Mouse (Mus musculus) heart, embryonic 10.5 days (tissue): ENCODE results near the gene Plce1. TPM values are rescaled to one million over a fixed set of nuclear protein-coding genes. Genes with fewer than 3 reads are reported as not detected.

Experiments used
- DNase-seq: peaks from one replicate; pipeline ENCODE4 v3.0.0-alpha.2; 2017; ENCODE audit warnings: low spot score
- H3K27ac ChIP-seq: fragments of 300-500 bp; sonication (generic); 2 replicates; pipeline ENCODE4 v1.5.1; 2016; ENCODE audit warnings: mild to moderate bottlenecking
- H3K27me3 ChIP-seq: fragments of 300-500 bp; sonication (generic); 2 replicates; pipeline ENCODE4 v1.6.1; 2016; ENCODE audit warnings: mild to moderate bottlenecking; ENCODE audit not compliant: poor library complexity, insufficient read depth, severe bottlenecking
- H3K36me3 ChIP-seq: fragments of 300-500 bp; sonication (generic); 2 replicates; pipeline ENCODE4 v1.6.1; 2016; ENCODE audit warnings: mild to moderate bottlenecking, moderate library complexity
- H3K4me1 ChIP-seq: fragments of 300-500 bp; sonication (generic); 2 replicates; pipeline ENCODE4 v1.6.1; 2016; ENCODE audit warnings: mild to moderate bottlenecking
- H3K4me3 ChIP-seq: fragments of 300-500 bp; sonication (generic); 2 replicates; pipeline ENCODE4 v1.5.1; 2016; ENCODE audit warnings: mild to moderate bottlenecking, moderate library complexity
- H3K9me3 ChIP-seq: fragments of 300-500 bp; sonication (generic); 2 replicates; pipeline ENCODE4 v1.6.1; 2016; ENCODE audit warnings: mild to moderate bottlenecking, moderate library complexity
- WGBS: fragments of 180-500 bp; shearing (Covaris S2); methylation state at CpG from one replicate; pipeline ENCODE4 v1.1.7; 2016; 5-methylcytosine and 5-hydroxymethylcytosine counted together
- polyA plus RNA-seq: library from polyadenylated mRNA; unstranded; fragments of >200 nt; fragmentation: Nextera tagmentation; extraction: Ambion mirVana; gene quantifications from 2 replicates; pipeline ENCODE4 v1.2.1, GENCODE M21; 2016

Gene Plce1
- polyA plus RNA-seq, 1 experiment from 2014 or later, result 3.6 TPM

- Histone ChIP-seq H3K27ac (no peak overlapping the region), H3K4me1 (peaks cover 8% of the 10 kb centered on the region; the same call in 1 of the 2 replicates), H3K9me3 (no peaks in the 10 kb centered on the region), H3K4me3 (no peak overlapping the region), H3K27me3 (no peaks in the 10 kb centered on the region), H3K36me3 (no peaks in the 10 kb centered on the region)
- DNase-seq, result no peak
- 54% methylated on average over 10 of the region's 10 CpGs for WGBS
Measured at GRCm38 (mm10) chr19:38745810-38746491, 265.0 kb downstream of the Plce1 start.

- 64% methylated on average over 6 of the region's 6 CpGs for WGBS
- Histone ChIP-seq H3K36me3 (no peaks in the 10 kb centered on the region), H3K27ac (no peak overlapping the region), H3K4me1 (peaks cover 8% of the 10 kb centered on the region; the same call in 1 of the 2 replicates), H3K27me3 (no peaks in the 10 kb centered on the region), H3K9me3 (no peaks in the 10 kb centered on the region), H3K4me3 (no peak overlapping the region)
- DNase-seq, result no peak
Measured at GRCm38 (mm10) chr19:38746492-38747014, 265.6 kb downstream of the Plce1 start.

DNA sequence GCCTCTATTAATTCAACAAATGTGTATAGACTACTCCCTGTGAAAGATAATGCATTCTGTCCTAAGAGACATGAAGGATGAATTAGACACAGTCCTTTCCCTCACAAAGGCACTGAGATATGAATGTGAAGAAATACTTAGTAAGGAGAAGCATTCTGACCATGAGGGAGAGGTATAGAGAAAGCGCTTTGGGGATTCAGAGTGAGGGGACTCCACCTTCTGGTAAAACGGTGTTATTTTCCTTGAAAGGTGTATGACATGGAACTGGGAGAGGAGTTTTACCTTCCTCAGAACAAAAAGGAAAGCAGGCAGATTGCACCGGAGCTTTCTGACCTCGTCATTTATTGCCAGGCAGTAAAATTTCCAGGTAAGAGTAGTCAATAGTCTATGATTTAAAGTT, 269.3 kb downstream of the Plce1 start:
- no peak for DNase-seq
- Histone ChIP-seq H3K4me1 (peaks cover 8% of the 10 kb centered on the region; the same call in 1 of the 2 replicates), H3K4me3 (no peak overlapping the region), H3K27me3 (no peaks in the 10 kb centered on the region), H3K9me3 (no peaks in the 10 kb centered on the region), H3K36me3 (no peaks in the 10 kb centered on the region), H3K27ac (no peak overlapping the region)
- 53% methylated on average over 4 of the region's 4 CpGs for WGBS

GRCm38 (mm10) chr19:38757161-38757560, 276.3 kb downstream of the Plce1 start:
- Histone ChIP-seq H3K4me3 (no peak overlapping the region), H3K27ac (no peak overlapping the region), H3K27me3 (no peaks in the 10 kb centered on the region), H3K9me3 (no peaks in the 10 kb centered on the region), H3K4me1 (peaks cover 4% of the 10 kb centered on the region; the same call in 1 of the 2 replicates), H3K36me3 (no peaks in the 10 kb centered on the region)
- WGBS, result 84% methylated on average over 3 of the region's 3 CpGs
- DNase-seq, result no peak

DNA sequence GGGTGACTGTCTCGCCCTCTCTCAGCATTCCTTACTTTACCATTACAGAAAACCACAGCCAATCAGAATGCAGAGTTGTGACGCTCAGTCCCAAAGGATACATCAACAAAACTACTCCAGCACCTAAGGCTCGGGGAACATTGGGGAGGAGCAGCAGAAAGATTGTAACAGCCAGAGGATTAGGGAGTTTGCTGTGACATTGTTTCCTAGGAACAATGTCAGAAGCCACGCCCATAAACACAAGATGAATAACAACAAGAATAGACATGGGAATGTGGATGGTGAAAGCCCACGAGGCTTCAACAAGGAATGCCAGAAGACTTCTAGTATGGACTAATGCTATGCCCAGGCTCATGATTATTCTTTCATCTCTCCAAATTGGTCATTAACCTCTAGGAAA, 277.1 kb downstream of the Plce1 start:
- H3K36me3 ChIP-seq, result no peaks in the 10 kb centered on the region
- H3K27ac ChIP-seq, result no peak overlapping the region
- H3K4me3 ChIP-seq, result no peak overlapping the region
- H3K27me3 ChIP-seq, result no peaks in the 10 kb centered on the region
- WGBS, result 67% methylated on average over 5 of the region's 5 CpGs
- no peaks in the 10 kb centered on the region for H3K9me3 ChIP-seq
- peaks cover 4% of the 10 kb centered on the region; the same call in 1 of the 2 replicates for H3K4me1 ChIP-seq
- DNase-seq, result no peak

GRCm38 (mm10) chr19:38758685-38759472, 278.0 kb downstream of the Plce1 start:
- WGBS, result 77% methylated on average over 7 of the region's 7 CpGs
- no peak for DNase-seq

GRCm38 (mm10) chr19:38760441-38760840, 279.5 kb downstream of the Plce1 start:
- 55% methylated on average over 3 of the region's 3 CpGs for WGBS
- Histone ChIP-seq H3K4me3 (no peak overlapping the region), H3K4me1 (peaks cover 4% of the 10 kb centered on the region; the same call in 1 of the 2 replicates), H3K36me3 (no peaks in the 10 kb centered on the region), H3K27me3 (no peaks in the 10 kb centered on the region), H3K27ac (no peak overlapping the region), H3K9me3 (no peaks in the 10 kb centered on the region)
- DNase-seq, result no peak

More at GRCm38 (mm10) chr19:38758685-38759472, 278.0 kb downstream of the Plce1 start:
- peaks cover 4% of the 10 kb centered on the region; the same call in 1 of the 2 replicates for H3K4me1 ChIP-seq
- H3K27me3 ChIP-seq, result no peaks in the 10 kb centered on the region
- H3K9me3 ChIP-seq, result no peaks in the 10 kb centered on the region
- H3K4me3 ChIP-seq, result no peak overlapping the region
- no peak overlapping the region for H3K27ac ChIP-seq
- H3K36me3 ChIP-seq, result no peaks in the 10 kb centered on the region

- no peak overlapping the region for H3K4me3 ChIP-seq
- WGBS, result 81% methylated on average over 2 of the region's 2 CpGs
- H3K27me3 ChIP-seq, result no peaks in the 10 kb centered on the region
- no peak overlapping the region for H3K27ac ChIP-seq
- H3K4me1 ChIP-seq, result no peaks in the 10 kb centered on the region
- no peaks in the 10 kb centered on the region for H3K9me3 ChIP-seq
- no peaks in the 10 kb centered on the region for H3K36me3 ChIP-seq
- DNase-seq, result no peak
Measured at GRCm38 (mm10) chr19:38766306-38766705, 285.4 kb downstream of the Plce1 start.

GRCm38 (mm10) chr19:38775548-38775947, 294.6 kb downstream of the Plce1 start:
- H3K4me1 ChIP-seq, result no peaks in the 10 kb centered on the region
- 50% methylated on average over 4 of the region's 4 CpGs for WGBS
- H3K27ac ChIP-seq, result no peak overlapping the region
- no peak for DNase-seq
- no peaks in the 10 kb centered on the region for H3K9me3 ChIP-seq
- H3K36me3 ChIP-seq, result no peaks in the 10 kb centered on the region; the same call in 1 of the 2 replicates
- no peak overlapping the region for H3K4me3 ChIP-seq
- no peaks in the 10 kb centered on the region for H3K27me3 ChIP-seq

GRCm38 (mm10) chr19:38778805-38779204, 297.9 kb downstream of the Plce1 start:
- no peaks in the 10 kb centered on the region for H3K27me3 ChIP-seq
- H3K27ac ChIP-seq, result no peak overlapping the region
- WGBS, result 61% methylated on average over 2 of the region's 2 CpGs

GRCm38 (mm10) chr19:38783542-38783941, 302.6 kb downstream of the Plce1 start:
- Histone ChIP-seq H3K4me1 (no peaks in the 10 kb centered on the region), H3K36me3 (peaks cover 11% of the 10 kb centered on the region), H3K27ac (no peak overlapping the region), H3K27me3 (no peaks in the 10 kb centered on the region), H3K4me3 (no peak overlapping the region), H3K9me3 (no peaks in the 10 kb centered on the region)
- WGBS, result 83% methylated on average over 9 of the region's 9 CpGs
- no peak for DNase-seq

More at GRCm38 (mm10) chr19:38778805-38779204, 297.9 kb downstream of the Plce1 start:
- Histone ChIP-seq H3K4me1 (no peaks in the 10 kb centered on the region), H3K4me3 (no peak overlapping the region), H3K36me3 (no peaks in the 10 kb centered on the region; the same call in 1 of the 2 replicates), H3K9me3 (no peaks in the 10 kb centered on the region)
- no peak for DNase-seq

DNA sequence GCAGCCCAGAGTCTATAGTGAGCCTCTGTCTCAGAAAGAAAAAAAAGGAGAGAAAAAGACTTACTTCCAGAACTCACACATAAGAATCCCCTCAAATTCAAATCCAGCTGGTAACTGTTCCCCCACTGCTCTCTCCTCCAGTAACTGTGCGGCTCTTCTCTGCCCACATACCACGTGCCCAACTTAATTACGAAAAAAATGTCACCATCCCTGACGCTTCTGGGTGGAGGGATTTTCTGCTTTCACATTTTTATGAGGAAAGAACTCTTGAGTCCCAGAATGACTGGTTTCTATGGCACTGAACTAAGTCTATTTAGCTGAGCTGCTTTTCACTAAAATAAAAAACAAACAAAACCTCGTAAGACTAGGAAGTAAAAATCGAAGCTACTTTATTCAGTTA, 306.8 kb downstream of the Plce1 start:
- H3K36me3 ChIP-seq, result peaks cover 49% of the 10 kb centered on the region
- H3K27ac ChIP-seq, result no peak overlapping the region
- no peak for DNase-seq
- no peak overlapping the region for H3K4me3 ChIP-seq
- no peaks in the 10 kb centered on the region for H3K27me3 ChIP-seq
- no peaks in the 10 kb centered on the region for H3K4me1 ChIP-seq
- WGBS, result 91% methylated on average over 6 of the region's 6 CpGs
- H3K9me3 ChIP-seq, result no peaks in the 10 kb centered on the region

DNA sequence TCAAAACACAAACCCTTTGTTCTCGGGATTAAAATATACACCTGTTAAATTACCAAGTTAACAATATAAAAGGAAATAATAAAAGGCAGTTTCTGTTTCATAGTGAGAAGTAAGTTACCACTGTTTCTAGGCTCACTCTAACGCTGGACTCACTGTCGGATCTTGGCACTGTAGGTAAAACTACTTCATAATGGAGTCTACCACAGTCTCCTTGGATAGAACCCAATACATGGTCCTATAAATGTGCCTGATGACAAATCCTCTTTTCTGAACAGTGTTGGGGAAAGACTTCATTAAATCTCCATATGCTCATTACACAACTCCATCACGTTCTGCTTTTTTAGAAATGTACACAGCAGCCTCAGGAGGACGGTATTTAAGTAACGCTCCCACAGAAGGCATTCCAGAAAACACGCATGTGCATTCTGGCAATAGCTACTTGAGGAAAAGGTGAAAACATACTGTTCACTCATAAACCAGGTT, 312.7 kb downstream of the Plce1 start:
- DNase-seq, result no peak
- Histone ChIP-seq H3K27ac (no peak overlapping the region), H3K9me3 (no peaks in the 10 kb centered on the region), H3K27me3 (no peaks in the 10 kb centered on the region), H3K4me1 (no peaks in the 10 kb centered on the region), H3K4me3 (no peak overlapping the region), H3K36me3 (peaks cover 91% of the 10 kb centered on the region)
- 96% methylated on average over 7 of the region's 7 CpGs for WGBS
